Mouse (Mus musculus) kidney, embryonic 16.5 days (tissue): ENCODE results near the gene Ncor2. TPM values are rescaled to one million over a fixed set of nuclear protein-coding genes. Genes with fewer than 3 reads are reported as not detected.

ENCODE experiments used
- ATAC-seq: fragments of 200-750 bp; cut with Nextera tagmentation; 2 replicates; pipeline ENCODE4 v1.8.0; 2017; ENCODE audit warnings: moderate TSS enrichment; ENCODE audit not compliant: low FRiP score, low TSS enrichment
- H3K27ac ChIP-seq: fragments of 300-500 bp; sonication (generic); 2 replicates; pipeline ENCODE4 v1.5.1; 2014; ENCODE audit warnings: low read length
- H3K27me3 ChIP-seq: fragments of 300-500 bp; sonication (generic); 2 replicates; pipeline ENCODE4 v1.6.1; 2014; ENCODE audit warnings: low read length, control low read depth, mixed read lengths; ENCODE audit not compliant: insufficient read depth
- H3K36me3 ChIP-seq: fragments of 300-500 bp; sonication (generic); 2 replicates; pipeline ENCODE4 v1.6.1; 2014; ENCODE audit warnings: low read length, control low read depth, mixed read lengths; ENCODE audit not compliant: insufficient read depth
- H3K4me1 ChIP-seq: fragments of 300-500 bp; sonication (generic); 2 replicates; pipeline ENCODE4 v1.6.1; 2014; ENCODE audit warnings: low read length, control low read depth, mixed read lengths; ENCODE audit not compliant: insufficient read depth
- H3K4me2 ChIP-seq: fragments of 300-500 bp; sonication (generic); replicated peaks from 2 replicates; pipeline ENCODE4 v1.6.1; 2014; ENCODE audit warnings: low read depth, low read length
- H3K4me3 ChIP-seq: fragments of 300-500 bp; sonication (generic); 2 replicates; pipeline ENCODE4 v1.5.1; 2014; ENCODE audit warnings: mild to moderate bottlenecking, low read length
- H3K9ac ChIP-seq: fragments of 300-500 bp; sonication (generic); replicated peaks from 2 replicates; pipeline ENCODE4 v1.6.1; 2014; ENCODE audit warnings: low read length
- H3K9me3 ChIP-seq: fragments of 300-500 bp; sonication (generic); 2 replicates; pipeline ENCODE4 v1.6.1; 2016; ENCODE audit warnings: low read length, control low read depth
- WGBS: fragments of 180-500 bp; shearing (Covaris S2); extraction: QIAGEN DNeasy Blood & Tissue Kit; methylation state at CpG from one replicate; pipeline ENCODE4 v1.1.7; 2014; 5-methylcytosine and 5-hydroxymethylcytosine counted together
- polyA plus RNA-seq: library from polyadenylated mRNA; unstranded; fragments of >200 nt; fragmentation: Nextera tagmentation; extraction: Ambion mirVana; gene quantifications from 2 replicates; pipeline ENCODE4 v1.2.1, GENCODE M21; 2015

The Ncor2 gene
- polyA plus RNA-seq, 1 experiment from 2014 or later, result 27.5 TPM

- no peak overlapping the region for H3K27ac ChIP-seq
- peaks cover 27% of the 10 kb centered on the region for H3K4me1 ChIP-seq
- 79% methylated on average over 5 of the region's 5 CpGs for WGBS
- no peak overlapping the region for H3K9ac ChIP-seq
- no peaks in the 10 kb centered on the region for H3K9me3 ChIP-seq
- no peak for ATAC-seq
- peaks cover 45% of the 10 kb centered on the region for H3K36me3 ChIP-seq
- no peaks in the 10 kb centered on the region for H3K27me3 ChIP-seq
- no peak overlapping the region for H3K4me2 ChIP-seq
- H3K4me3 ChIP-seq, result no peak overlapping the region
Observed at GRCm38 (mm10) chr5:125078220-125078619, 100.8 kb downstream of the Ncor2 start.

- Histone ChIP-seq H3K4me3 (no peak overlapping the region), H3K27ac (no peak overlapping the region), H3K9ac (no peak overlapping the region), H3K27me3 (no peaks in the 10 kb centered on the region), H3K4me2 (no peak overlapping the region), H3K4me1 (peaks cover 35% of the 10 kb centered on the region), H3K9me3 (no peaks in the 10 kb centered on the region), H3K36me3 (peaks cover 37% of the 10 kb centered on the region)
- no peak for ATAC-seq
- WGBS, result 68% methylated on average over 9 of the region's 9 CpGs
Observed at GRCm38 (mm10) chr5:125076183-125076582, 102.8 kb downstream of the Ncor2 start.

DNA sequence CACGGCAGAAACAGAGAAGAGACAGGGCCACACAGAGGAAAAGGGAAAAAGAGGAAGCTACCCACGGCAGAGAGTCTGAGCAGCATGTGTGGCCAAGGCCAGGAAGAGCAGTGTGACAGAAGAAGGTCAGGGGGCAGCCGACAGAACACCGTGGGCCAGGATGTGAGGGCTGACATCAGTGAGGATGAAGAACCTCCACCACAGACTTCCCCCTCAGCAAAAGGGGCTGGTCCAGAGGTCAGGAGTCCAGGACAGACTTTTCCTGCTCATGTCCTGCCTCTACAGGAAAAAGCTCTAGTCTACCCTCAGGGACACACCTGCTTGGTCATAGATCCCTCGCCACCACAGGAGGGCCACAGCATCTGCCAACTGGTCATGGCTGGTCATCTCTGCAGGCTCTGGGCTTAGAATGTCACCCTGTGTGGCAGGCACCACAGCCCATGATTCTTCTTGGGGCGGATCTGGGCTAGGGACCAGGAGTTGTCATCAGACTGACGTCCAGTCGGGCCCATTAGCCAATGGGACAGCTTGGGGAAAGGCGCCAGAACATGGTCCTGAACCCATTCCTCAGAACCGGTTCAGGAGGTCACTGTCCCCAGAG, 104.3 kb downstream of the Ncor2 start:
- Histone ChIP-seq H3K4me2 (no peak overlapping the region), H3K4me1 (peaks cover 45% of the 10 kb centered on the region), H3K9ac (no peak overlapping the region), H3K36me3 (peaks cover 22% of the 10 kb centered on the region), H3K27ac (no peak overlapping the region), H3K27me3 (no peaks in the 10 kb centered on the region), H3K4me3 (no peak overlapping the region), H3K9me3 (no peaks in the 10 kb centered on the region)
- ATAC-seq, result peak; percentile 41; the same call in 1 of the 2 replicates
- WGBS, result 51% methylated on average over 10 of the region's 10 CpGs

DNA sequence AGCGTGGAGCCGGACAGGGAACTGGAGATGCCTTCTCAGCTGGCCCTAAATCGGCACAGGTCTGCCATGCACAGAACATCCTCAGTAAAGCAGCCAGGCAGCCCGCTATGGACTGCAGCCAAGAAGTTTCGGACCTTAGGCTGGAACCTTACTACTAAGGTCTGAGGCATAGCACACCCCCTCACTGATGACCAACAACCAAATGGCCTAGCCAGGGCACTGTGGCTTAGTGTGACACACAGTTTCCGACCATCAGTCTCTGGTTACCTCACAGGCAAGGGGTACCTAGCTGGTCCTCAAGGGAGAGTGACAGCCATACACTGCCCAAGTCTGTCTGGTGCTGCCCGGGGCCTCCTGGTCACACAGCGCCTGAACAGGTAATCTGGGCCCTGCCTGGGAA, 105.1 kb downstream of the Ncor2 start:
- Histone ChIP-seq H3K36me3 (peaks cover 14% of the 10 kb centered on the region), H3K27ac (no peak overlapping the region), H3K4me3 (no peak overlapping the region), H3K4me1 (peaks cover 52% of the 10 kb centered on the region), H3K9ac (no peak overlapping the region), H3K4me2 (no peak overlapping the region), H3K9me3 (no peaks in the 10 kb centered on the region), H3K27me3 (no peaks in the 10 kb centered on the region)
- ATAC-seq, result no peak
- WGBS, result 82% methylated on average over 8 of the region's 8 CpGs

GRCm38 (mm10) chr5:125073335-125073734, 105.7 kb downstream of the Ncor2 start:
- H3K4me1 ChIP-seq, result peaks cover 58% of the 10 kb centered on the region
- 74% methylated on average over 4 of the region's 4 CpGs for WGBS
- H3K9me3 ChIP-seq, result no peaks in the 10 kb centered on the region
- H3K36me3 ChIP-seq, result peaks cover 9% of the 10 kb centered on the region
- no peak overlapping the region for H3K9ac ChIP-seq
- no peak overlapping the region for H3K4me3 ChIP-seq
- H3K27ac ChIP-seq, result no peak overlapping the region
- ATAC-seq, result no peak
- no peak overlapping the region for H3K4me2 ChIP-seq
- no peaks in the 10 kb centered on the region for H3K27me3 ChIP-seq

DNA sequence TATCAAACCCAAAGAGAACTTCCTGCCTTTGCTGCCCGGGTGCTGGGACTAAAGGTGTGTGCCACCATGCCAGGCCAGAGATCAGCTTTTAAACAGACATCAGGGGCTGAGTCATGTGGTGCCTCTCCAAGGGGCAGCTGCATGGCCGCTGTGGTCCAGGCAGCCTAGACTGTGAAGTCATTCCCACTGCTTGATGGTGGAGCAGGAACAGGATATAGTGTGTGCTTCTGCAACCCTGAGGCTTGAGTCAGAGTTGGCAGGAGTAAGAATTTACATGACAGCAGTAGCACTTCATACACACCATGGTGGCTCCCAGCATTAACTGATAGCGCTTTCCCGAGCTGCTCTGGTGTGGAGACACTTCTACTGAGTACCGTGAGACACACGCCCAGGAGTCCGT, 106.6 kb downstream of the Ncor2 start:
- Histone ChIP-seq H3K4me1 (peaks cover 67% of the 10 kb centered on the region), H3K9ac (no peak overlapping the region), H3K27me3 (no peaks in the 10 kb centered on the region), H3K4me2 (no peak overlapping the region), H3K9me3 (no peaks in the 10 kb centered on the region), H3K36me3 (peaks cover 12% of the 10 kb centered on the region), H3K27ac (peak overlapping the region; percentile 45; the same call in 1 of the 2 replicates), H3K4me3 (no peak overlapping the region)
- ATAC-seq, result no peak
- WGBS, result 73% methylated on average over 7 of the region's 7 CpGs

DNA sequence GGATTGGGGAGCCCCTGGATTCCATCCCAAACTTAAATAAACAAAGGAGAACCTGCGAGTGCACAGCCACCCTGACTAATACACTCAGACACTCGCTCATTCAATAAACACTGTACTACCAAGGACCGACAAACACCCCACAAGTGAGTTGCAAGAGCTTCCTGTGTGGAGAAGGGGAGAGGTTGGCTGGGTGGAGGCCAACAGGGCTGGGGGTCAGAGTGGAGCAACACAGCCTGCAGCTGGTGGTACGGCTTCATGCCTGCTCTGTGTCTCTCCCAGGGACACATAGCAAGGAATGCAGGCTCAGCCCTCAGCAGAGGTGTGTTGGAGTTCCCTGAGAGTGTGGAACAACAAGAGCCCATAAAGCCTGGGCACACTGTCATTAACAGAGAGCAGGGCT, 107.1 kb downstream of the Ncor2 start:
- H3K36me3 ChIP-seq, result peaks cover 12% of the 10 kb centered on the region; the same call in 1 of the 2 replicates
- H3K4me1 ChIP-seq, result peaks cover 70% of the 10 kb centered on the region
- no peak for ATAC-seq
- H3K27ac ChIP-seq, result peak overlapping the region; percentile 45; the same call in 1 of the 2 replicates
- WGBS, result 45% methylated on average over 4 of the region's 4 CpGs
- H3K27me3 ChIP-seq, result no peaks in the 10 kb centered on the region
- H3K9me3 ChIP-seq, result no peaks in the 10 kb centered on the region
- no peak overlapping the region for H3K4me2 ChIP-seq
- H3K4me3 ChIP-seq, result no peak overlapping the region
- H3K9ac ChIP-seq, result no peak overlapping the region

DNA sequence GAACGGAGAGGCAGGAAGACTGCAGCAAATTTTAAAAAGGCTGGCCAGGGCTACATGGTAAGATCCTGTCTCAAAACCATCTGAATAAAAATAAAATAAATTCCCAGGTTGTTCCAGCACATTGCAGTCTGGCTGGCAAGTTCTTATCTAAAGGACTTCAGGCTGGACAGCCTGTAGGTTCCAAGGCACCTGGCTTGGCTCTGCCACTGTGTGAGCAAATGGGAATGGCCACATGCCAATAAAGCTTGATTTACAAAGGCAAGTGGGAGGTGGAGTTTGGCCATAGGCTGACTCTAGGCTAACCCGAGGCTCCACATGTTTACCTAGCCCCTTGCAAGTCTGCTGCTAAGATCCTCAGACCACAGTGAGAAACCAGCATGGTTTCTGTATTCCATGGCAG, 108.6 kb downstream of the Ncor2 start:
- H3K9me3 ChIP-seq, result no peaks in the 10 kb centered on the region
- no peak overlapping the region for H3K9ac ChIP-seq
- H3K36me3 ChIP-seq, result peaks cover 25% of the 10 kb centered on the region
- WGBS, result 33% methylated on average over 2 of the region's 2 CpGs
- H3K4me2 ChIP-seq, result no peak overlapping the region
- H3K4me3 ChIP-seq, result no peak overlapping the region
- peaks cover 70% of the 10 kb centered on the region for H3K4me1 ChIP-seq
- no peaks in the 10 kb centered on the region for H3K27me3 ChIP-seq
- no peak for ATAC-seq
- no peak overlapping the region for H3K27ac ChIP-seq

GRCm38 (mm10) chr5:125069916-125070315, 109.1 kb downstream of the Ncor2 start:
- Histone ChIP-seq H3K27ac (peak overlapping the region; percentile 19; the same call in 1 of the 2 replicates), H3K9ac (no peak overlapping the region), H3K4me3 (no peak overlapping the region), H3K4me1 (peaks cover 70% of the 10 kb centered on the region), H3K27me3 (no peaks in the 10 kb centered on the region), H3K36me3 (peaks cover 30% of the 10 kb centered on the region), H3K4me2 (no peak overlapping the region), H3K9me3 (no peaks in the 10 kb centered on the region)
- ATAC-seq, result no peak
- WGBS, result 52% methylated on average over 5 of the region's 5 CpGs

DNA sequence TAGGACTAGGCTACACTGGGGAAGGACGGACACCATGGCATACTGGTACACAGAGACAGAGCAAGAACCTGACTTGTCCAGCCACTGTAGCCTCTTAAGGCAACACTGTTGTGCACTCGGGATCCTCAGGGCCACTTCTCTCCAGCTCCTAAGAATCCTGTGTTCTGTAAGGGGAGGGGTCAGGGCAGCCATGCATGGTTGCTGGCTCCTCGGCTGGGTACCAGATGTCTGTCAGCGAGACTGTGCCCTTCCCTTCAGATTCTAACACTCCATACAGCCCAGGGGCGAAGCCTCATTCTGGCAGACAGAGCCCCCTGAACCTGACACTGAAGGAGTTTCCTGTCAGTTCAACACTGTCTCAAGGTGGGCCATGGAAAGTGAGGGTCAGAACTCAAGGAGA, 109.6 kb downstream of the Ncor2 start:
- 41% methylated on average over 5 of the region's 5 CpGs for WGBS
- Histone ChIP-seq H3K27ac (peak overlapping the region; percentile 19; the same call in 1 of the 2 replicates), H3K27me3 (no peaks in the 10 kb centered on the region), H3K4me1 (peaks cover 70% of the 10 kb centered on the region), H3K9ac (no peak overlapping the region), H3K4me3 (no peak overlapping the region), H3K36me3 (peaks cover 33% of the 10 kb centered on the region), H3K9me3 (no peaks in the 10 kb centered on the region), H3K4me2 (no peak overlapping the region)
- peak; percentile 3; the same call in 1 of the 2 replicates for ATAC-seq
